Mouse (Mus musculus) testis, adult 2 months (tissue): ENCODE results near the gene Tgfbr3.

Experiments used
- CTCF ChIP-seq: fragments of 200-500 bp; IDR thresholded peaks from 2 replicates; pipeline ENCODE4 v1.5.1; 2012; ENCODE audit warnings: low read depth, mild to moderate bottlenecking, inconsistent platforms, low read length, moderate library complexity; ENCODE audit not compliant: control insufficient read depth, insufficient read depth, insufficient replicate concordance
- POLR2A ChIP-seq: fragments of 200-500 bp; IDR thresholded peaks from 2 replicates; pipeline ENCODE4 v1.6.1; 2012; ENCODE audit warnings: low read depth, mild to moderate bottlenecking, inconsistent platforms, low read length, moderate library complexity; ENCODE audit not compliant: control insufficient read depth

DNA sequence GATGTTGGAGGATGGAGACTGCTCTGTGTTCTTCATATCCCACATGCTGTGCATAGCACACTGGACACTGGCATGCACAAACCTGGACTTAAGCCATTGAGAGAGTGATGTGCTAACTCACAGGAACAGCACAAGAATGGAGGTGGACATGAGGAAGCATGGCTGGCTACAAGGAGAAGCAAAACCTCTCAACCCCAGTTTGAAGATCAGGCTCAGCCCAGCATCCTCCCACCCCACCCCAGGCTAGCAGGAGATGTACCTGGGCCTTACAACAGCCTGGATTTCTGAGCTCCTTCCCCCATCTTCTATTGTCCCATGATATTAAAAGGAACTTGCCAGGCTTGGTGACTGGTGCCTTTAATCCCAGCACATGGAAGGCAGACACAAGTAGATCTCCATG, 126.1 kb downstream of the Tgfbr3 start:
- TF ChIP-seq POLR2A, result no peak
- TF ChIP-seq CTCF, result no peak
